Mouse (Mus musculus): ENCODE measurements around the gene Exd2.

Exd2 gene

GRCm38 (mm10) chr12:80495691-80496090, 32.8 kb downstream of the Exd2 start:
- in situ Hi-C loops (cut with MseI, MboI), result no loop called here

GRCm38 (mm10) chr12:80498356-80498755, 35.5 kb downstream of the Exd2 start:
- in situ Hi-C loops (cut with MseI, MboI), result no loop called here

GRCm38 (mm10) chr12:80500506-80500905, 37.6 kb downstream of the Exd2 start:
- in situ Hi-C loops (cut with MseI, MboI), result no loop called here

GRCm38 (mm10) chr12:80504718-80505117, 41.8 kb downstream of the Exd2 start:
- in situ Hi-C loops (cut with MseI, MboI), result no loop called here

- in situ Hi-C loops (cut with MseI, MboI), result no loop called here
Observed at GRCm38 (mm10) chr12:80507041-80507745, 44.3 kb downstream of the Exd2 start.

GRCm38 (mm10) chr12:80517977-80518376, 55.1 kb downstream of the Exd2 start, which contains the start of gene Galnt16:
Galnt16 (plus strand) TSS chr12:80518277.
- in situ Hi-C loops (cut with MseI, MboI), result no loop called here

GRCm38 (mm10) chr12:80518393-80518756, 55.5 kb downstream of the Exd2 start:
- in situ Hi-C loops (cut with MseI, MboI), result no loop called here

- in situ Hi-C loops (cut with MseI, MboI), result no loop called here
Observed at GRCm38 (mm10) chr12:80518757-80519620, 56.1 kb downstream of the Exd2 start.

GRCm38 (mm10) chr12:80519621-80520332, 56.9 kb downstream of the Exd2 start:
- in situ Hi-C loops (cut with MseI, MboI), result no loop called here

- in situ Hi-C loops (cut with MseI, MboI), result no loop called here
Observed at GRCm38 (mm10) chr12:80522006-80522405, 59.1 kb downstream of the Exd2 start.

- in situ Hi-C loops (cut with MseI, MboI), result no loop called here
Observed at GRCm38 (mm10) chr12:80524276-80524921, 61.5 kb downstream of the Exd2 start.

GRCm38 (mm10) chr12:80525513-80525912, 62.6 kb downstream of the Exd2 start:
- in situ Hi-C loops (cut with MseI, MboI), result no loop called here

GRCm38 (mm10) chr12:80526511-80526910, 63.6 kb downstream of the Exd2 start:
- in situ Hi-C loops (cut with MseI, MboI), result no loop called here

- in situ Hi-C loops (cut with MseI, MboI), result no loop called here
Observed at GRCm38 (mm10) chr12:80527727-80528389, 65.0 kb downstream of the Exd2 start.

- in situ Hi-C loops (cut with MseI, MboI), result no loop called here
Observed at GRCm38 (mm10) chr12:80530052-80530451, 67.2 kb downstream of the Exd2 start.

GRCm38 (mm10) chr12:80530630-80531029, 67.7 kb downstream of the Exd2 start:
- in situ Hi-C loops (cut with MseI, MboI), result no loop called here

GRCm38 (mm10) chr12:80531585-80531984, 68.7 kb downstream of the Exd2 start:
- in situ Hi-C loops (cut with MseI, MboI), result no loop called here

GRCm38 (mm10) chr12:80533876-80534275, 71.0 kb downstream of the Exd2 start:
- in situ Hi-C loops (cut with MseI, MboI), result no loop called here

- in situ Hi-C loops (cut with MseI, MboI), result no loop called here
Observed at GRCm38 (mm10) chr12:80537313-80537712, 74.4 kb downstream of the Exd2 start.

GRCm38 (mm10) chr12:80538311-80538710, 75.4 kb downstream of the Exd2 start:
- in situ Hi-C loops (cut with MseI, MboI), result no loop called here

GRCm38 (mm10) chr12:80545310-80545709, 82.4 kb downstream of the Exd2 start:
- in situ Hi-C loops (cut with MseI, MboI), result no loop called here
